Comparison of ENCODE assay signal across 22 mouse cellular contexts in the genomic region with DNA sequence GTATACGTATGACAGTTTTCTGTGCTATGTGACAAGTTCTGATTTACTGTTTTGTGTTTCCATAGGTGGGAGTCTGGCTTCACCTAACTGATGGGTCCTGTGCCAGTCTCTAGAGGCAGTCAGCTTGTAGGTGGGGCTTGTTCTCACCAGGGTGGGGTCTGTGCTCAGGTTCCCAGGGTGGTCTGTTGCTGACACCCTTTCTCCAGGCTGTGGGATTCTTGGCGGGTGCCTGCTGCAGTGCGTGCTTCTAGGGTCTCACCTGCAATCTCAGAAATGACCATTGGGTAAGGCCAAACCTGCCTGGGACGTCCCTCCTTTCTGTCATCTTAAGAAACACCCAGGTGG. TPM values are rescaled to one million over a fixed set of nuclear protein-coding genes. Genes with fewer than 3 reads are reported as not detected.
A peak's percentile ranks its signal among the peaks of the same experiment; 100 is the strongest.
DNase-seq lines count a peak whose midpoint lies in the region; ATAC-seq and TF ChIP-seq lines count a peak whose summit lies in the region.
"Had no signal": no experiment of that assay in that cellular context is flagged by ENCODE, and none has a peak within 500 bp of the region (broad histone marks: within the 10 kb centered on the region; RNA-seq: fewer than 3 reads in every experiment).

No protein-coding gene starts in this region.

- H3K27me3 ChIP-seq in stomach, embryonic 14.5 days (ENCODE audit: control insufficient read depth, insufficient read depth, low read length): no peaks in the 10 kb centered on the region
- H3K27me3 ChIP-seq in stomach, postnatal 0 days (ENCODE audit: control insufficient read depth, insufficient read depth, low read length): no peaks in the 10 kb centered on the region
- H3K27me3 ChIP-seq: CH12.LX; forebrain, embryonic 12.5 days; kidney, embryonic 15.5 days; limb, embryonic 12.5 days; midbrain, embryonic 13.5 days; Patski had no signal

- 0 out of 2 replicates have a peak overlapping the region, but pooled peaks have one; percentile 38 for H3K27ac ChIP-seq in gastrocnemius, adult 2 months
- no peak overlapping the region for H3K27ac ChIP-seq in stomach, embryonic 14.5 days (ENCODE audit: low read length)
- no peak overlapping the region; the same call in 1 of the 2 replicates for H3K27ac ChIP-seq in stomach, postnatal 0 days (replicated peaks)
- H3K27ac ChIP-seq: forebrain, embryonic 12.5 days; limb, embryonic 12.5 days; macrophage; midbrain, embryonic 13.5 days had no signal

- DNase-seq in gastrocnemius, adult 2 months: peak; percentile 24
- no peak for DNase-seq in gastrocnemius, postnatal 10 days
- peak; percentile 48 for DNase-seq in lung, postnatal 36 days
- DNase-seq in lung, postnatal 14 days: no peak
- no peak for DNase-seq in stomach, postnatal 0 days (ENCODE audit: low spot score)
- DNase-seq: adrenal gland, postnatal 36 days; B cell, adult 2 months; kidney, adult 11 months; liver, postnatal 0 days had no signal

- no peaks in the 10 kb centered on the region for H3K36me3 ChIP-seq in stomach, embryonic 14.5 days (ENCODE audit: control insufficient read depth, insufficient read depth, low read length)
- H3K36me3 ChIP-seq in stomach, postnatal 0 days (ENCODE audit: control insufficient read depth, insufficient read depth, low read length): no peaks in the 10 kb centered on the region
- H3K36me3 ChIP-seq: forebrain, embryonic 12.5 days; G1E; kidney, embryonic 15.5 days; limb, embryonic 12.5 days; midbrain, embryonic 13.5 days had no signal

- H3K9ac ChIP-seq in stomach, embryonic 14.5 days (replicated peaks; ENCODE audit: low read depth, low read length): no peak overlapping the region
- no peak overlapping the region for H3K9ac ChIP-seq in stomach, postnatal 0 days (ENCODE audit: low read length)
- H3K9ac ChIP-seq: forebrain, embryonic 12.5 days; kidney, embryonic 15.5 days; limb, embryonic 12.5 days; liver, postnatal 0 days; midbrain, embryonic 13.5 days had no signal

- no peak for TF ChIP-seq CTCF in gastrocnemius, adult 2 months (IDR thresholded peaks at IDR 0.05)
- TF ChIP-seq CTCF in stomach, postnatal 0 days (IDR thresholded peaks at IDR 0.05; ENCODE audit: low read depth): no peak

- 58% methylated on average over 4 of the region's 4 CpGs for WGBS in stomach, embryonic 14.5 days
- WGBS in stomach, postnatal 0 days: 57% methylated on average over 4 of the region's 4 CpGs

- no peak overlapping the region for H3K4me2 ChIP-seq in stomach, embryonic 14.5 days (replicated peaks; ENCODE audit: low read depth, low read length)
- no peak overlapping the region for H3K4me2 ChIP-seq in stomach, postnatal 0 days (replicated peaks; ENCODE audit: low read depth)
- H3K4me2 ChIP-seq: forebrain, embryonic 12.5 days; kidney, embryonic 15.5 days; limb, embryonic 12.5 days; liver, embryonic 11.5 days; midbrain, embryonic 13.5 days had no signal

- TF ChIP-seq EP300 in stomach, postnatal 0 days (optimal IDR thresholded peaks at IDR 0.05): no peak

- 0 out of 2 replicates have a peak, but pooled peaks have one; percentile 33 for ATAC-seq in stomach, embryonic 14.5 days (ENCODE audit: insufficient number of reproducible peaks, insufficient read depth, low FRiP score, low read depth)
- no peak for ATAC-seq in stomach, postnatal 0 days (ENCODE audit: low FRiP score, low TSS enrichment)
- no peak for ATAC-seq in megakaryocyte, adult 5-6 weeks (ENCODE audit: poor library complexity, severe bottlenecking)
- ATAC-seq: liver, postnatal 0 days; midbrain, embryonic 13.5 days; Patski had no signal

- intact Hi-C loops in gastrocnemius, adult 2 months (cut with DNase I): no loop called here

- no peaks in the 10 kb centered on the region for H3K9me3 ChIP-seq in stomach, embryonic 14.5 days (ENCODE audit: control insufficient read depth, low read depth, low read length)
- no peaks in the 10 kb centered on the region for H3K9me3 ChIP-seq in stomach, postnatal 0 days (ENCODE audit: control insufficient read depth, low read length)
- H3K9me3 ChIP-seq: forebrain, embryonic 12.5 days; kidney, embryonic 15.5 days; limb, embryonic 12.5 days; midbrain, embryonic 13.5 days had no signal

- peaks cover 28% of the 10 kb centered on the region for H3K4me1 ChIP-seq in stomach, embryonic 14.5 days (ENCODE audit: control insufficient read depth, insufficient read depth, low read length)
- H3K4me1 ChIP-seq in stomach, postnatal 0 days (replicated peaks; ENCODE audit: control insufficient read depth, insufficient read depth): peaks cover 14% of the 10 kb centered on the region

- no peak overlapping the region for H3K4me3 ChIP-seq in gastrocnemius, adult 2 months
- no peak overlapping the region for H3K4me3 ChIP-seq in stomach, embryonic 14.5 days (ENCODE audit: low read depth, low read length)
- H3K4me3 ChIP-seq in stomach, postnatal 0 days (ENCODE audit: low read depth, low read length): no peak overlapping the region
- H3K4me3 ChIP-seq: erythroblast, embryonic 14.5 days; forebrain, embryonic 12.5 days; kidney, embryonic 15.5 days; limb, embryonic 12.5 days; midbrain, embryonic 13.5 days; myocyte had no signal

RNA-seq across cellular contexts. Expression of a gene that starts 49.7 kb away (rescaled TPM):
- total RNA-seq in gastrocnemius, adult 2 months (2021): 10 to 100 TPM; 77.2 to 95.0 TPM
- total RNA-seq in gastrocnemius, postnatal 10 days (2021): 10 to 100 TPM; 52.5 to 53.3 TPM
- polyA plus RNA-seq in stomach, embryonic 14.5 days (2014; fragmentation: Nextera tagmentation; extraction: Ambion mirVana): 46.2 and 51.9 TPM in 2 replicates
- 25.4 and 27.6 TPM in 2 replicates for polyA plus RNA-seq in stomach, postnatal 0 days (2015; fragmentation: Nextera tagmentation; extraction: Ambion mirVana)
- 11.4 and 11.9 TPM in 2 replicates for total RNA-seq in megakaryocyte, adult 5-6 weeks (2015)
- total RNA-seq in megakaryocyte, adult 5-6 weeks (2017): 7.6 and 10.5 TPM in 2 replicates

Comparison
In these comparisons a context has a peak if more than half of its experiments do, and no peak if none do; other contexts are left out.
1. DNase-seq: peak in gastrocnemius, adult 2 months (single experiment) and lung, postnatal 36 days (single experiment); none in gastrocnemius, postnatal 10 days (single experiment), lung, postnatal 14 days (single experiment) and stomach, postnatal 0 days (single experiment).
2. RNA of a gene that starts 49.7 kb away (total RNA-seq): 77.2 to 95.0 TPM in gastrocnemius, adult 2 months and 52.5 to 53.3 TPM in gastrocnemius, postnatal 10 days; 7.6 to 11.9 TPM in megakaryocyte, adult 5-6 weeks; every median in the first group is over 4 times any median in the second.